Mouse (Mus musculus) cerebellum, adult 2 months (tissue): Measurements from ENCODE around the gene Borcs6.

ENCODE experiments used
- CTCF ChIP-seq: fragments of 200-500 bp; IDR thresholded peaks from 2 replicates; pipeline ENCODE4 v1.5.1; 2011; ENCODE audit warnings: low read depth, mild to moderate bottlenecking, control low read depth, low read length, moderate library complexity, borderline replicate concordance; ENCODE audit not compliant: insufficient read depth
- POLR2A ChIP-seq: fragments of 200-500 bp; IDR thresholded peaks from 2 replicates; pipeline ENCODE4 v1.6.1; 2011; ENCODE audit warnings: low read length, control low read depth, borderline replicate concordance; ENCODE audit not compliant: insufficient read depth

- TF ChIP-seq POLR2A, result no peak
- TF ChIP-seq CTCF, result no peak
These were observed 13.8 kb upstream of the Borcs6 start, which contains the start of gene Aurkb for GRCm38 (mm10) chr11:69045531-69046394.
